Mouse (Mus musculus) thymus, adult 18-20 months (tissue): ENCODE data around the gene Hipk2.

Source experiments
- DNase-seq, 2 experiments: peaks; one replicate each; pipeline ENCODE4 v3.0.0; 2022; ENCODE audit warnings: mixed read lengths in 2 of 2

The Hipk2 gene

GRCm38 (mm10) chr6:38865805-38866204 is 10.2 kb downstream of the Hipk2 start:
- no peak for DNase-seq

- no peak for DNase-seq
These were observed 12.4 kb downstream of the Hipk2 start for GRCm38 (mm10) chr6:38863595-38863994.

DNA sequence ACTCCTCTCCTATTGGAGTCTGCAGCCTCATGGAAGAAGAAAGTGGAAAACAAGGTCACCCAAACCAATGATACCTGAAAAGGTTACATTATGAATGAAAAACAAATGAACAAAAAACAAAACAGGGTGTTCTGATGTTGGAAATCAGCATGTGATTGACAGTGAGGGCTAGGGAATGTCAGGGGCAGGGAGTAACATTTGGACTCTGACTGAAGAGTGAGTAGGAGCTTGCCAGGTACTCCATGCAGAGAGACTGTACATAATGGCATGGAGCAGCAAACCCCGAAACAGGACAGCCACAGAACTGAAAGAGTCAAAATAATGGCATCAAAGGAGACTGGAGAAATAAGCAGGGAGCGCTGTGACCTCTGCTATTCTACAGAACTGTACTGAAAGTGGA is 15.7 kb downstream of the Hipk2 start:
- no peak for DNase-seq

DNA sequence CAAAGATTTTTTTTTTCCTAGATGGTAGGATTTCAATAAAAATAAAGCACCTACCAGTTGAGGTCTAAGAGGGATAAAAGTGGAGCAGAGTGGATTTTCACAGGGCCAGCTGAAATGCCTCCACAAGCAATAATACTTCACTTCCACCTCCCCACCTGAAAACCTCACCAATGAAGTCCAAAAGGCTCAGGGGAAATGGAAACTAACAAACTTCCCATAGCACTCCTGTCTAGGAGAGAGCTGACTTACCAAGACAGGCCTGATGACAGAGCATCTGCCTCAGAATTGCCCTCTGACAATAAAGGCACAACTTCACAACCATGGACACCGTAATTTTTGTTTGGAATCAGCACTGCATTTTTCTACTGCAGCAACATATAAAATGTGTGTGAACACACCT is 16.1 kb downstream of the Hipk2 start:
- no peak for DNase-seq

DNA sequence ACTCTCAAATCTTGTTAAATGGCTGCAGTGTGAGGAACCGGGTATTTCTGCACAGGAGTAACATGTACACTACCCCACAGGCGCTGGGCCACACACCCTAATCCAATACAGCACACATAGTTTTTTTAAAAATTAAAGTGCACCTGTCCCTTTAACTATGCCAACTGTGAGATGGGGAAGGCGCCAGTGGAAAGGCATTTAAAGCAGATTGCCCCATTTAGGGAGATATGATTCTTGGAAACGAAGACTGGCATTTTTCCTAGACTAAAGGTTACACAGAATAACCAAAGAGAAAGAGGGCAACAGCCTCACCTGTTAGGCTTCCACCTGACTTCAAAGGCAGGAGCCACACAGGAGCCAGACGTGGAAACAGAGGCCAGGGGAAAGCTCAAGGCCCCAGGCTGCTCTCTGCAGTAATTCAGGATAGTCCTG is 22.4 kb downstream of the Hipk2 start:
- no peak for DNase-seq

- DNase-seq: no peak
These were observed 24.2 kb downstream of the Hipk2 start for GRCm38 (mm10) chr6:38851740-38852139.

DNA sequence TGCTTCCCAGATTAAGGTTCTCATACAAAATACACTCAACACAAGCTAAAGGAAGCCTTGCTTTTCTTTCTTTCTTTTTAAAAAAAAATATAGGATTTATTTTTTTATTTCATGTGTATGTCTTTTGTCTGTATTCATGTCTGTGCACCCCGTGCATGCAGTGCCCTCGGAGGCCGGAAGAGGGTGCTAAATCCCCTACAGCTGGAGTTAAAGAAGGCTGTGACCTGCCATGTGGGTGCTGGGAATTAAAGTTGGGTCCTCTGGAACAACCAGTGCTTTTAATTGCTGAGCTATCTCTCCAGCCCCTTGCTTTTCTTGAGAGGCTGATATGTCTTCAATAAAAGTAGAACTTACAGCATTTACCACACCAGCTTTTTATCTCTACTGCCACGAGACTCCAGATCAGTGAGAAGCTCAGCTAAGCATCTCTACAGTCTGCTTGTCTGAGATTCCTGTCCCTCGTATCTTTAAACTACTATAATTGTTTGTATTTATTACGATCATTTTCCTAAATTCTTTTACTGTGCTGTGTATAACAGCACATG is 25.2 kb downstream of the Hipk2 start:
- no peak for DNase-seq

- no peak for DNase-seq
These were observed 27.7 kb downstream of the Hipk2 start for GRCm38 (mm10) chr6:38847958-38848910.

GRCm38 (mm10) chr6:38847447-38847846 is 28.5 kb downstream of the Hipk2 start:
- no peak for DNase-seq

DNA sequence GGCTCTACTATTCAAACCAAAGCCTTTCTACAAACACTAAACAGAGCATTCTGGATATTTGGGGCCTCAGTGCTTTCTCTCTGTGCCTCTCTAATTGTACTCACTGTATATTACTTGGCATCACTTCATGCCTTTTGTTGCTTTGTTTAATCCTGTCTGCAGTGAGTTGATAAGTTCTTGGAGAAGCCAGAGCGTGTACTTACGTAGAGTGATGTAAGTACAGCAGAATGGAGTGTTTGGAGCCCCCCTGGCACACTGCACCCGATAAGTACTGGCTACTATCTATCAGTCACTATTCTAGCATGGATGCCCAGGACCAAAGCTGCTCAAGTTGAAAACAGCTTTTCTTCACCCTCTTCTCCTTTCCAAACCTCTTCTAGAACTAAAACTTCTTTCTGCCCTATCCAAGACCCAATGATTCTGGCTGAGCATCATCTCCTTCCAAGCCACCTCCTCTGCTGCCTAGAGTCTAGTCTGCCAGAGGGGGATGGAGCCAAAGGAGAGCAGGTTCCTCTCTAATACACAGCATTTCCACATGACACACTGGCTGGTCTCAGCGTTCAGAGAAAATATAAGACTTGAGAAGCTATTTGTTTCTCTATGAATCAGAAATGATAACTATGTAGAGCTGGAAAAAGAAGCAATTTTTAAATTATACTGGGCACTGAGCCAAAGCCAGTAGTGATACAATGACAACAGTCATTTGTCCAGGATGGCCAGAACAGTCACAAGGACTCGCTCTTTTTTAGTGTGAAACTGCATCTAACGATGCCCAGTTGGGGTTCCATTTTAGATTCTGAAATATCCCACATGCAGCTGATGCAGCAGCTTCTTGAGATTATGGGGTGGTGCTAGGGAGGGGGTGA is 29.4 kb downstream of the Hipk2 start:
- DNase-seq: no peak

DNA sequence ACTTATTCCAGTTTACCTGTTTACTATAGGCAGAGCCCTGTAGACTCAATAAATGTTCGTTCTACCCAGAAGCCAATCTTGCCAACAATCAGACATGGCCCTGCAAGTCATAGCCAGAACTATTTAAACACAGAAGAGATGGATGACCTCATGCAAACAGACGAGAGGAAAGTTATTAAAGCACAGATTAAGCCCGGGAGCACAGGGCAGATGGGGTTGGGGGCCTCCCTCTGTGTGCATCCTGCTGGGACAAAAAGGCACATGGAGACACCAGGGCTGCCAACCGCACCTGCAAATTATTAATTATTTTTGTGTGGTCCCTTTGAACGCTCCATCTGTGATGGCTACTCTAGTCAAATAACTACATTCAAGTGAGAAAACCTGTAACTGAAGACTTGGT is 30.1 kb downstream of the Hipk2 start:
- no peak for DNase-seq

DNA sequence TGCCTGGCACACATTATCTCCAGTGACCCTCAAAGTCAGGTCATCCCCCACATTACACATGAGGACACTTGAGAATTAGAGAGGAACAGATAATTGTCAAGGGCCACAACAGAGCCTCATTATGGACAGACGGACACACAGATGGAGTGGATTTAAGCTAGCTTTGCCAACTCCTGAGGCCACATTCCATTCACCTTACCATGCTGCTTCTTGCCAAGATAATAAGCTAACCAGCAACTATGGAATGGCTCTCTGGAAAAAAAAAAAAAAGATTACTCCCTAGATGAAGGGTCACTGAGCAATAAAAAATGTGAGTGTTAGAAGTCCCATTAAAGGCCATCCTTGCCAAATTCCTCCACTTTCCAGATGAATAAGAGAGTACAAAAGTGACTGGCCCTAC is 30.8 kb downstream of the Hipk2 start:
- no peak for DNase-seq

- no peak for DNase-seq
These were observed 34.4 kb downstream of the Hipk2 start for GRCm38 (mm10) chr6:38841551-38841950.

GRCm38 (mm10) chr6:38840780-38841179 is 35.2 kb downstream of the Hipk2 start:
- no peak for DNase-seq

- DNase-seq: no peak
These were observed 35.6 kb downstream of the Hipk2 start for GRCm38 (mm10) chr6:38840380-38840779.

GRCm38 (mm10) chr6:38839891-38840290 is 36.1 kb downstream of the Hipk2 start:
- DNase-seq: no peak

- DNase-seq: no peak
These were observed 37.9 kb downstream of the Hipk2 start for GRCm38 (mm10) chr6:38838061-38838460.

GRCm38 (mm10) chr6:38835217-38835616 is 40.7 kb downstream of the Hipk2 start:
- no peak for DNase-seq

DNA sequence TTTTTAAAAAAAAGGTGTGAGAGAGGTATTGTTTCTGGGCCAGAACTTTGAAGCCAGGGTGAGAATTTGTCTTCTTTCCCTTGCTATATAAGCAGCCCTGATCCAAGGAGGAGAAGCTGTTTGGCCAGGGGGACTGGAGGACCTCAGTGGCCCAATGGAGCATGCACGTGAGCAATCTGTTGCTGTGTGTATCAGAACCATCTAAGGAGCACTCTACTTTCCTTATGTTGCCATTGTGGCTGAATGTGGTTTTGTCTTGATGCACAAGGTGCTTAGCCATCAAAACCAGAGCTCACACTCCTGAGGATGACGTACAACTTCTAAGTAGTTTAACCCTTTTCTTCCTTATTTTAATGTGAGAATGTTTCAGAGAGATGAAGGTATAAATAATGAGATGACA is 41.2 kb downstream of the Hipk2 start:
- DNase-seq: no peak

- DNase-seq: no peak
These were observed 42.2 kb downstream of the Hipk2 start for GRCm38 (mm10) chr6:38833721-38834120.

- DNase-seq: no peak
These were observed 46.5 kb downstream of the Hipk2 start for GRCm38 (mm10) chr6:38829452-38829851.

DNA sequence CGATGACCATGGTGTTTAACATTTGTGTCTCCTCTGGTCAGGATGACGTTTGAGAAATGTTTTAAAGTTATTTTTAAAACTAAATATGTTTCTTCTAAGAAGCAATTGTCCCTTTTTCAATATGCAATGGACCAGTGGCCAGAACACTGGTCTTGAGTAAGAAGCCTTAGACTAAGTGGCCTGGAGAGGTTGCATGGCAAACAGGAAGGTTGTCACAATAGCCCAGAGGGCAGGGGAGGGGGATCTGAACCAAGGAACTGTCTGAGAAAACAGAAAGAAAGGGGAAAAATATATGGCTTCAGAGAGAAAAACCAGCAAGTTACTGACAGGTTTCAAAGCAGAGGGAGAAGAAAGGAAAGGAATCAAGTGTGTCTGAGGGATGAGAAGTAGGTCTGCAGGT is 47.8 kb downstream of the Hipk2 start:
- no peak for DNase-seq

- no peak for DNase-seq
These were observed 48.5 kb downstream of the Hipk2 start for GRCm38 (mm10) chr6:38827435-38827834.
